Mouse (Mus musculus) lung, embryonic 14.5 days (tissue): Measurements from ENCODE around the gene Mgll. TPM values are rescaled to one million over a fixed set of nuclear protein-coding genes. Genes with fewer than 3 reads are reported as not detected.

Experiments used
- ATAC-seq: fragments of 200-750 bp; cut with Nextera tagmentation; 2 replicates; pipeline ENCODE4 v1.8.0; 2017; ENCODE audit warnings: mild to moderate bottlenecking, moderate TSS enrichment, moderate library complexity; ENCODE audit not compliant: insufficient read depth
- DNase-seq: peaks from one replicate; pipeline ENCODE4 v3.0.0-alpha.2; 2015
- H3K27ac ChIP-seq: fragments of 300-500 bp; sonication (generic); 2 replicates; pipeline ENCODE4 v1.5.1; 2014; ENCODE audit warnings: low read depth, mild to moderate bottlenecking, moderate library complexity
- H3K27me3 ChIP-seq: fragments of 300-500 bp; sonication (generic); 2 replicates; pipeline ENCODE4 v1.6.1; 2014; ENCODE audit warnings: low read length, control low read depth; ENCODE audit not compliant: insufficient read depth
- H3K36me3 ChIP-seq: fragments of 300-500 bp; sonication (generic); 2 replicates; pipeline ENCODE4 v1.6.1; 2014; ENCODE audit warnings: control low read depth; ENCODE audit not compliant: insufficient read depth
- H3K4me1 ChIP-seq: fragments of 300-500 bp; sonication (generic); 2 replicates; pipeline ENCODE4 v1.6.1; 2014; ENCODE audit warnings: antibody characterized with exemption, control low read depth; ENCODE audit not compliant: insufficient read depth
- H3K4me2 ChIP-seq: fragments of 300-500 bp; sonication (generic); 2 replicates; pipeline ENCODE4 v1.6.1; 2014; ENCODE audit warnings: mild to moderate bottlenecking
- H3K4me3 ChIP-seq: fragments of 300-500 bp; sonication (generic); 2 replicates; pipeline ENCODE4 v1.5.1; 2014; ENCODE audit warnings: low read depth, low read length
- H3K9ac ChIP-seq: fragments of 300-500 bp; sonication (generic); 2 replicates; pipeline ENCODE4 v1.6.1; 2014
- H3K9me3 ChIP-seq: fragments of 300-500 bp; sonication (generic); 2 replicates; pipeline ENCODE4 v1.6.1; 2016; ENCODE audit warnings: low read depth, low read length, control low read depth
- CTCF ChIP-seq: IDR thresholded peaks from 2 replicates; pipeline ENCODE4 v1.5.1; 2016; ENCODE audit warnings: antibody characterized with exemption, low read depth
- WGBS: fragments of 180-500 bp; shearing (Covaris S2); extraction: QIAGEN DNeasy Blood & Tissue Kit; methylation state at CpG from one replicate; pipeline ENCODE4 v1.1.7; 2014; 5-methylcytosine and 5-hydroxymethylcytosine counted together
- polyA plus RNA-seq: library from polyadenylated mRNA; unstranded; fragments of >200 nt; fragmentation: Nextera tagmentation; extraction: Ambion mirVana; gene quantifications from 2 replicates; pipeline ENCODE4 v1.2.1, GENCODE M21; 2014

Mgll gene
- polyA plus RNA-seq, 1 experiment from 2014 or later: 71.5 TPM

- DNase-seq (no peak), ATAC-seq (no peak)
- Histone ChIP-seq H3K9ac (no peak overlapping the region), H3K4me2 (no peak overlapping the region), H3K27ac (no peak overlapping the region), H3K27me3 (no peaks in the 10 kb centered on the region), H3K4me1 (peaks cover 7% of the 10 kb centered on the region; the same call in 1 of the 2 replicates), H3K9me3 (no peaks in the 10 kb centered on the region), H3K4me3 (no peak overlapping the region), H3K36me3 (no peaks in the 10 kb centered on the region)
- 71% methylated on average over 6 of the region's 6 CpGs for WGBS
- no peak for TF ChIP-seq CTCF
These were observed 6.8 kb upstream of the Mgll start for GRCm38 (mm10) chr6:88717143-88718032.

- peaks cover 7% of the 10 kb centered on the region; the same call in 1 of the 2 replicates for H3K4me1 ChIP-seq
- no peaks in the 10 kb centered on the region for H3K36me3 ChIP-seq
- no peak overlapping the region for H3K4me2 ChIP-seq
- TF ChIP-seq CTCF: no peak
- DNase-seq: no peak
- H3K27ac ChIP-seq: no peak overlapping the region
- H3K9ac ChIP-seq: no peak overlapping the region
- H3K9me3 ChIP-seq: no peaks in the 10 kb centered on the region
- ATAC-seq: no peak
- 88% methylated on average over 7 of the region's 7 CpGs for WGBS
- no peaks in the 10 kb centered on the region for H3K27me3 ChIP-seq
- H3K4me3 ChIP-seq: no peak overlapping the region
These were observed 6.0 kb upstream of the Mgll start for GRCm38 (mm10) chr6:88718033-88718725.

GRCm38 (mm10) chr6:88721059-88721458, 3.2 kb upstream of the Mgll start:
- H3K27me3 ChIP-seq: no peaks in the 10 kb centered on the region
- H3K36me3 ChIP-seq: no peaks in the 10 kb centered on the region
- DNase-seq (peak; percentile 67), ATAC-seq (no peak)
- no peaks in the 10 kb centered on the region for H3K9me3 ChIP-seq
- no peak for TF ChIP-seq CTCF
- no peak overlapping the region for H3K4me3 ChIP-seq
- H3K9ac ChIP-seq: no peak overlapping the region
- H3K4me2 ChIP-seq: no peak overlapping the region
- WGBS: 45% methylated on average over 3 of the region's 3 CpGs
- peaks cover 7% of the 10 kb centered on the region; the same call in 1 of the 2 replicates for H3K4me1 ChIP-seq
- H3K27ac ChIP-seq: 0 out of 2 replicates have a peak overlapping the region, but pooled peaks have one; percentile 1

GRCm38 (mm10) chr6:88722906-88723305, 1.3 kb upstream of the Mgll start:
- H3K27ac ChIP-seq: no peak overlapping the region
- no peaks in the 10 kb centered on the region for H3K9me3 ChIP-seq
- H3K4me3 ChIP-seq: no peak overlapping the region
- no peak overlapping the region for H3K4me2 ChIP-seq
- WGBS: 91% methylated on average over 2 of the region's 2 CpGs
- ATAC-seq (no peak), DNase-seq (no peak)
- no peak overlapping the region for H3K9ac ChIP-seq
- H3K36me3 ChIP-seq: peaks cover 3% of the 10 kb centered on the region; the same call in 1 of the 2 replicates
- H3K4me1 ChIP-seq: peaks cover 7% of the 10 kb centered on the region; the same call in 1 of the 2 replicates
- no peak for TF ChIP-seq CTCF
- no peaks in the 10 kb centered on the region for H3K27me3 ChIP-seq

GRCm38 (mm10) chr6:88723806-88724312, 353 bp upstream of the Mgll start:
- ATAC-seq (peak; percentile 59; the same call in 1 of the 2 replicates), DNase-seq (no peak)
- H3K4me3 ChIP-seq: peak overlapping the region; percentile 65
- H3K27me3 ChIP-seq: no peaks in the 10 kb centered on the region
- peaks cover 7% of the 10 kb centered on the region; the same call in 1 of the 2 replicates for H3K4me1 ChIP-seq
- 29% methylated on average over 14 of the region's 14 CpGs for WGBS
- no peak overlapping the region for H3K27ac ChIP-seq
- peaks cover 9% of the 10 kb centered on the region; the same call in 1 of the 2 replicates for H3K36me3 ChIP-seq
- H3K4me2 ChIP-seq: peak overlapping the region; percentile 79
- no peaks in the 10 kb centered on the region for H3K9me3 ChIP-seq
- no peak for TF ChIP-seq CTCF
- H3K9ac ChIP-seq: peak overlapping the region; percentile 79

GRCm38 (mm10) chr6:88725590-88725989, 1.4 kb downstream of the Mgll start:
- TF ChIP-seq CTCF: peak; percentile 64
- Histone ChIP-seq H3K27me3 (no peaks in the 10 kb centered on the region), H3K27ac (peak overlapping the region; percentile 36; the same call in 1 of the 2 replicates), H3K36me3 (peaks cover 9% of the 10 kb centered on the region; the same call in 1 of the 2 replicates), H3K4me1 (peaks cover 7% of the 10 kb centered on the region; the same call in 1 of the 2 replicates), H3K4me3 (peak overlapping the region; percentile 65), H3K9me3 (no peaks in the 10 kb centered on the region), H3K4me2 (peak overlapping the region; percentile 79), H3K9ac (peak overlapping the region; percentile 79)
- ATAC-seq: no peak
- 40% methylated on average over 7 of the region's 7 CpGs for WGBS
- DNase-seq: peak; percentile 53
